In the genomic region with DNA sequence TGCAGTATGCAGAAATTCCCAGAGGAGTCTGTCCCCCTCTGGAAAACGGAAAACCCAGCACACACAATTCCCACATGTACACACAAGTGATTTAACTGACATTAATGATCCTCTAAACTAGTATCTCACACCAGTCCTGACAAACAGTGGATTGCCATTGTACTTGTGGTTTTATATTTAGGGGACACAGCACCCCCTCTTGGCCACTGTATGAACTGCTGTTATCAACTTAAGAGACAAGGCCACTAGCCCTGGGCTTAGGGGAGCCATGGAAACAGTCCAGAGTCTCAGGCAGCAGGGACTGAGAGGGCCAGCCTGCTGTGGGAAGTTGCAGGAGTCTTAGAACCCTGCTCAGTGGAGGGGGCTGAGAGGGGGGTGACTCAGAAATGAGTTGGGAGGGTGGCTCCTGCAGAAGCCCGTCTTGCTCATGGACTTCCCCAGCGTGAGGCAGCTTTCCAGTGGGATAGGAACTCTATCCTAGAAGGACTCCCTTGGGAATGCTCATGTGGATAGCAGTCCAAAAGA, we compare ENCODE assay signal across 8 mouse cellular contexts. TPM values are rescaled to one million over a fixed set of nuclear protein-coding genes. Genes with fewer than 3 reads are reported as not detected.
DNase-seq lines count a peak whose midpoint lies in the region; ATAC-seq and TF ChIP-seq lines count a peak whose summit lies in the region.

No protein-coding gene starts in this region.

- H3K4me2 ChIP-seq in intestine, embryonic 14.5 days (ENCODE audit: low read length): no peak overlapping the region
- no peak overlapping the region for H3K4me2 ChIP-seq in intestine, embryonic 15.5 days (replicated peaks)
- H3K4me2 ChIP-seq in embryonic facial prominence, embryonic 11.5 days (ENCODE audit: low read depth, low read length): no peak overlapping the region

- H3K9me3 ChIP-seq in intestine, embryonic 14.5 days (ENCODE audit: control insufficient read depth, low read length): no peaks in the 10 kb centered on the region
- H3K9me3 ChIP-seq in intestine, embryonic 15.5 days: no peaks in the 10 kb centered on the region
- H3K9me3 ChIP-seq in ES-E14 (ENCODE audit: control insufficient read depth, insufficient read depth, low read depth, low read length): no peaks in the 10 kb centered on the region
- no peaks in the 10 kb centered on the region for H3K9me3 ChIP-seq in embryonic facial prominence, embryonic 11.5 days (replicated peaks; ENCODE audit: control insufficient read depth, low read length)

- no peaks in the 10 kb centered on the region for H3K27me3 ChIP-seq in intestine, embryonic 14.5 days (replicated peaks; ENCODE audit: control insufficient read depth, insufficient read depth, low read length)
- H3K27me3 ChIP-seq in intestine, embryonic 15.5 days (replicated peaks): no peaks in the 10 kb centered on the region
- no peaks in the 10 kb centered on the region for H3K27me3 ChIP-seq in embryonic facial prominence, embryonic 11.5 days (ENCODE audit: control insufficient read depth, insufficient read depth, low read length)

- intact Hi-C loops in left cerebral cortex, postnatal 25 days (cut with DNase I): no loop called here

- no peak for ATAC-seq in intestine, embryonic 14.5 days (replicated peaks; ENCODE audit: low FRiP score, low TSS enrichment, low read depth)
- ATAC-seq in intestine, embryonic 15.5 days: no peak
- no peak for ATAC-seq in embryonic facial prominence, embryonic 11.5 days (replicated peaks; ENCODE audit: insufficient number of reproducible peaks, low FRiP score, low TSS enrichment, low read depth)

- 74% methylated on average over 3 of the region's 3 CpGs for WGBS in intestine, embryonic 14.5 days
- 66% methylated on average over 3 of the region's 3 CpGs for WGBS in intestine, embryonic 15.5 days
- WGBS in embryonic facial prominence, embryonic 11.5 days: 63% methylated on average over 3 of the region's 3 CpGs

- no peak overlapping the region for H3K9ac ChIP-seq in intestine, embryonic 14.5 days (ENCODE audit: low read length)
- no peak overlapping the region for H3K9ac ChIP-seq in intestine, embryonic 15.5 days
- H3K9ac ChIP-seq in ES-E14 (ENCODE audit: insufficient read depth, low read depth, low read length, poor library complexity, severe bottlenecking): no peak overlapping the region
- no peak overlapping the region for H3K9ac ChIP-seq in embryonic facial prominence, embryonic 11.5 days (replicated peaks; ENCODE audit: low read length)

- peak; percentile 60 for DNase-seq in intestine, embryonic 14.5 days (ENCODE audit: low spot score)
- DNase-seq in 3134 (ENCODE audit: extremely low read depth, insufficient read length, low spot score): peak; percentile 15
- DNase-seq in ES-E14 (ENCODE audit: low read depth, low spot score): peak; percentile 82
- peak; percentile 27 for DNase-seq in embryonic facial prominence, embryonic 11.5 days (ENCODE audit: low spot score)
- no peak for DNase-seq in left cerebral cortex, postnatal 25 days (ENCODE audit: low spot score in 2 of 2)
- DNase-seq in frontal cortex, postnatal 14 days (ENCODE audit: low spot score in 2 of 2): no peak
- DNase-seq in cerebellum, postnatal 25 days: no peak

- no peak overlapping the region for H3K27ac ChIP-seq in intestine, embryonic 14.5 days (ENCODE audit: low read depth)
- no peak overlapping the region for H3K27ac ChIP-seq in intestine, embryonic 15.5 days
- no peak overlapping the region for H3K27ac ChIP-seq in ES-E14 (ENCODE audit: insufficient read depth, low read depth, low read length, poor library complexity, severe bottlenecking)
- H3K27ac ChIP-seq in embryonic facial prominence, embryonic 11.5 days (replicated peaks; ENCODE audit: low read depth, low read length): no peak overlapping the region

- H3K36me3 ChIP-seq in intestine, embryonic 14.5 days (ENCODE audit: control insufficient read depth, insufficient read depth, low read length): no peaks in the 10 kb centered on the region
- no peaks in the 10 kb centered on the region for H3K36me3 ChIP-seq in intestine, embryonic 15.5 days
- no peaks in the 10 kb centered on the region for H3K36me3 ChIP-seq in ES-E14 (ENCODE audit: control insufficient read depth, insufficient read depth, low read length, poor library complexity, severe bottlenecking)
- H3K36me3 ChIP-seq in embryonic facial prominence, embryonic 11.5 days (replicated peaks; ENCODE audit: control insufficient read depth, insufficient read depth, low read depth, low read length): no peaks in the 10 kb centered on the region

- in situ Hi-C loops in ES-E14 (cut with MboI; ENCODE audit: low sequenced_read_pairs in 2 of 2, unreplicated experiment in 2 of 2): no loop called here

- no peak overlapping the region for H3K4me3 ChIP-seq in intestine, embryonic 14.5 days (ENCODE audit: low read depth, low read length)
- no peak overlapping the region for H3K4me3 ChIP-seq in intestine, embryonic 15.5 days (replicated peaks)
- H3K4me3 ChIP-seq in ES-E14 (ENCODE audit: insufficient read depth in 1 of 2, low read depth in 1 of 2, low read length in 2 of 2, poor library complexity in 1 of 2, severe bottlenecking in 1 of 2): no peak overlapping the region
- no peak overlapping the region for H3K4me3 ChIP-seq in embryonic facial prominence, embryonic 11.5 days (ENCODE audit: low read depth, low read length)

- no peaks in the 10 kb centered on the region for H3K4me1 ChIP-seq in intestine, embryonic 14.5 days (replicated peaks; ENCODE audit: control insufficient read depth, insufficient read depth, low read length)
- H3K4me1 ChIP-seq in intestine, embryonic 15.5 days (replicated peaks): no peaks in the 10 kb centered on the region
- no peaks in the 10 kb centered on the region for H3K4me1 ChIP-seq in ES-E14 (ENCODE audit: control insufficient read depth in 2 of 2, insufficient read depth in 2 of 2, low read length in 2 of 2, poor library complexity in 1 of 2)
- no peaks in the 10 kb centered on the region for H3K4me1 ChIP-seq in embryonic facial prominence, embryonic 11.5 days (ENCODE audit: control insufficient read depth, insufficient read depth, low read length)

TF ChIP-seq in ES-E14, 5 proteins besides CTCF, POLR2A, EP300 and RAD21:
- TF ChIP-seq ZNF384 (IDR thresholded peaks at IDR 0.05; ENCODE audit: low read depth, low read length): no peak
- TF ChIP-seq MAFK (IDR thresholded peaks at IDR 0.05; ENCODE audit: insufficient read depth, low read depth, low read length): no peak
- TF ChIP-seq ZC3H11A (IDR thresholded peaks at IDR 0.05; ENCODE audit: borderline replicate concordance, low read depth, low read length): peak; percentile 64

RNA-seq across cellular contexts. Expression of a gene that starts 4.2 kb away (rescaled TPM):
- polyA plus RNA-seq in intestine, embryonic 14.5 days (2014; fragmentation: Nextera tagmentation; extraction: Ambion mirVana): not detected in 2 replicates
- not detected in 2 replicates for polyA plus RNA-seq in intestine, embryonic 15.5 days (2015; fragmentation: Nextera tagmentation; extraction: Ambion mirVana)
- total RNA-seq in ES-E14 (2012; rRNA removed): not detected in 2 replicates
- polyA plus RNA-seq in embryonic facial prominence, embryonic 11.5 days (2014; fragmentation: Nextera tagmentation; extraction: Ambion mirVana): not detected in 2 replicates
- total RNA-seq in left cerebral cortex, postnatal 25 days (2021): not detected

RNA-seq across cellular contexts. Expression of a gene that starts 18.2 kb away (rescaled TPM):
- polyA plus RNA-seq in intestine, embryonic 14.5 days (2014; fragmentation: Nextera tagmentation; extraction: Ambion mirVana): not detected in 2 replicates
- polyA plus RNA-seq in intestine, embryonic 15.5 days (2015; fragmentation: Nextera tagmentation; extraction: Ambion mirVana): not detected in 2 replicates
- total RNA-seq in ES-E14 (2012; rRNA removed): 0.45 and 1.1 TPM in 2 replicates
- polyA plus RNA-seq in embryonic facial prominence, embryonic 11.5 days (2014; fragmentation: Nextera tagmentation; extraction: Ambion mirVana): not detected in 2 replicates
- total RNA-seq in left cerebral cortex, postnatal 25 days (2021): not detected

RNA-seq across cellular contexts. Expression of a gene that starts 22.0 kb away (rescaled TPM):
- 1.2 TPM in 2 replicates for polyA plus RNA-seq in intestine, embryonic 14.5 days (2014; fragmentation: Nextera tagmentation; extraction: Ambion mirVana)
- 2.0 TPM in 2 replicates for polyA plus RNA-seq in intestine, embryonic 15.5 days (2015; fragmentation: Nextera tagmentation; extraction: Ambion mirVana)
- 9.1 and 9.6 TPM in 2 replicates for total RNA-seq in ES-E14 (2012; rRNA removed)
- polyA plus RNA-seq in embryonic facial prominence, embryonic 11.5 days (2014; fragmentation: Nextera tagmentation; extraction: Ambion mirVana): not detected in 2 replicates
- total RNA-seq in left cerebral cortex, postnatal 25 days (2021): under 1 TPM in 1 of 2 experiments, not detected in 1; 0.30 TPM

RNA-seq across cellular contexts. Expression of a gene that starts 41.9 kb away (rescaled TPM):
- 6.0 and 6.6 TPM in 2 replicates for polyA plus RNA-seq in intestine, embryonic 14.5 days (2014; fragmentation: Nextera tagmentation; extraction: Ambion mirVana)
- polyA plus RNA-seq in intestine, embryonic 15.5 days (2015; fragmentation: Nextera tagmentation; extraction: Ambion mirVana): 6.4 and 9.5 TPM in 2 replicates
- 7.8 and 10.7 TPM in 2 replicates for total RNA-seq in ES-E14 (2012; rRNA removed)
- 0.61 and 1.2 TPM in 2 replicates for polyA plus RNA-seq in embryonic facial prominence, embryonic 11.5 days (2014; fragmentation: Nextera tagmentation; extraction: Ambion mirVana)
- under 1 TPM in 1 of 2 experiments, not detected in 1; 0.25 TPM for total RNA-seq in left cerebral cortex, postnatal 25 days (2021)

RNA-seq across cellular contexts. Expression of a gene that starts 48.9 kb away (rescaled TPM):
- 0.11 TPM in 1 of 2 replicates, not detected in the other for polyA plus RNA-seq in intestine, embryonic 14.5 days (2014; fragmentation: Nextera tagmentation; extraction: Ambion mirVana)
- polyA plus RNA-seq in intestine, embryonic 15.5 days (2015; fragmentation: Nextera tagmentation; extraction: Ambion mirVana): not detected in 2 replicates
- total RNA-seq in ES-E14 (2012; rRNA removed): 0.63 and 1.2 TPM in 2 replicates
- polyA plus RNA-seq in embryonic facial prominence, embryonic 11.5 days (2014; fragmentation: Nextera tagmentation; extraction: Ambion mirVana): not detected in 2 replicates
- not detected for total RNA-seq in left cerebral cortex, postnatal 25 days (2021)

Comparison
In these comparisons a context has a peak if more than half of its experiments do, and no peak if none do; other contexts are left out.
1. DNase-seq: peak in intestine, embryonic 14.5 days (single experiment), 3134 (single experiment), ES-E14 (single experiment) and embryonic facial prominence, embryonic 11.5 days (single experiment); none in left cerebral cortex, postnatal 25 days (0 of 2), frontal cortex, postnatal 14 days (0 of 2) and cerebellum, postnatal 25 days (0 of 2).